Mouse (Mus musculus) testis, postnatal 10 days (tissue): Measurements from ENCODE around the gene Meltf.
A peak's percentile ranks its signal among the peaks of the same experiment; 100 is the strongest.
"Not testable (repeated sequence)": the region's sequence is repeated elsewhere in the genome, so short reads cannot be mapped to it uniquely, and the experiment has no call there.

ENCODE experiments used
- DNase-seq: peaks from one replicate; pipeline ENCODE4 v3.0.0; 2021; ENCODE audit warnings: low spot score

Gene Meltf

DNA sequence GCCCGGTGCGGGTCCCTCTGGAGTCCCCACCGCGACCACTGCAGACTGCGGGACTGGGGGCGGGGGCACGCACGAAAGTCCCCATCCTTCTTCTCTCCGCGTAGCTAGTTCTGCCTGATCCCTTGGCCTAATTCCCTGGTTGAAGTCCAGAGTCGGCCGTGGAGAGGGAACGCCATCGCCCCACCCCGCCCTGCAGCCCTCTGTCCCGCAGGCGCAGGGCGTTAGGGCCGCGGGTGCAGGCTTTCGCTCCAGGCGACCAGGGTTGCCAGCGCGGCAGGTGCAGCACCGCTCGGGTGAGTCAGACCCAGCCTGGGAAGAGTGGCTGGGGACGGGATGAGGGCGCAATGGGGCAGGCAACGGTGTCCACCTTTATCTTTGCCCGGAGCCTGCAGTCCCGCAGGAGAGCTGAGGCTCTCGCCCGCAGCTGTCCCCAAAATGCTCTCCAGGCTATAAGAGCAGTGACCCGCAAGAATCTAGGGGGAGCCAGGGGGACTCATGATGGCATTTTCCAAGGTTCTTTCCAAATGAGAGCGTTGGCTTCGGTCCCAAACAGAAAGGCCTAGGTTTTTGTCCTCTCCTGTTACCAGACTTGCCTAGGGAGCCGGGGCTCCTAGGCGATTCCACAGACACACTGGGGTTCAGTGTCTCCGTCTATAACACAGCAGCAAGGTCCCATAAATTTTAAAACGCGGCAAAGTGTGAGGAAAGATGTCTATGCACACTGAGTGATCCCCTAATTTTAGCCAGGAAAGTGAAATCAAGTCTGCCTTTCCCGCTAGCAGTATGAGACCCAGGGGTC is 55.3 kb downstream of the Meltf start, which contains the start of gene Pigz:
TSS of gene Pigz (plus strand) at position 101 of the 799 bp plus-strand sequence.
- peak; percentile 59 for DNase-seq

- no peak for DNase-seq
Measured at GRCm38 (mm10) chr16:31934550-31935010, 56.0 kb downstream of the Meltf start.

DNA sequence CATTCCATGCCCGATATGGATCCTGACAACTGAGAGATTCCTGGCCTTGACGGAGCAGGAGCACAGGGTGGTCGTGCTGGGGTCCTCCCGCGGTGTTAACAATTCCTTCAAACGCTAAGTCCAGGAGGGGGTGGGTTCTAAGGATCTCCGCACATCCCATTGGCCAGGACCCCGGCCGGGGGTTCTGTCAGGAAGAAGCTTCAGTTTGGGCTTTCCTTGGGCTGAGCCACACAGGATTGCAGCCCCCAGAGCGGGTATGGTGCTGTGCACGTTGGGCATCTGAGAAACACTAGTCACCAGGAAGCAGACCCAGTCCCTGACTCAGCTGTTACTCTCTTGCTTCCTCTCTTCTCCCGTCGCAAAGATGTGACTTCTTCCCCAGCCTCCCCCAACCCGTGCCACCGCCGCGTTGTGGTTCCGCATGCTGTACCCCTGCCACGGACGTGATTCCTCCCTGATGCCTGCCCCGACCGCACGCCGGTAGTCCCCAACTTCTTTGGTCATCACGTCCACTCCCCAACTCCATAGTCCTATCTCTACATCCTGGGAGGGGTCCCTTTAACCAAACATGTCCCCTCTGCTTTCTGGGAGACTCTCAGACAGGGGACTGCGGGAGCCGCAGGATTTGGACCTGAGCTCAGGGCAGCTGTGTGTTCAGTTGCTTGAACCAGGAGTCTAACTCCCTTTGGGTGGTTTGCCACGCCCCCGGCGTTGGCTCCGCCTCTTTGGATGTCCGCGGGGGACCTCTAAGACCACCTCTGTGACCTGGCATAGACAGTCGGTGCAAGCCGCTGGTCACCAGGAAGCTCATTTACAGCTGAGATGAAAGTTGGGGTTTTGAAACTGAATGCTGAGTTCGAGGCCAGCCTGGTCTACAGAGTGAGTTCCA is 56.7 kb downstream of the Meltf start:
- no peak for DNase-seq

DNA sequence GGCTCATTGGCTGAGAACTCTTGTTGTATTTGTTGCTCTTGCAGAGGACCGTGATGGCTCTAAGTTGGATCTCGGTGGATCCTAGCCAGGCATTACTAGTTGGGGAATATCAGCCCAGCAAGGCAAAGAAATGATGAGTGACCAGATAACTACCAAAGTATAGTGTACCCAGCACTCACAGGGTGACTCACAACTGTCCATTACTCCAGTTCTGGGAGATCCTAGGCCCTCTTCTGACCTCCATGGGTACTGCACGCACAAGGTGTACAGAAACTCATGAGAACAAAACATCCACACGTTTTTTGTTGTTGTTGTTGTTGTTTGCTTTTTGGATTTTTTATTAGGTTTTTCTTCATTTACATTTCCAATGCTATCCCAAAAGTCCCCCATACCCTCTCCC is 58.0 kb downstream of the Meltf start:
- DNase-seq = no peak

- DNase-seq = no peak
Measured at GRCm38 (mm10) chr16:31938856-31939255, 60.2 kb downstream of the Meltf start.

DNA sequence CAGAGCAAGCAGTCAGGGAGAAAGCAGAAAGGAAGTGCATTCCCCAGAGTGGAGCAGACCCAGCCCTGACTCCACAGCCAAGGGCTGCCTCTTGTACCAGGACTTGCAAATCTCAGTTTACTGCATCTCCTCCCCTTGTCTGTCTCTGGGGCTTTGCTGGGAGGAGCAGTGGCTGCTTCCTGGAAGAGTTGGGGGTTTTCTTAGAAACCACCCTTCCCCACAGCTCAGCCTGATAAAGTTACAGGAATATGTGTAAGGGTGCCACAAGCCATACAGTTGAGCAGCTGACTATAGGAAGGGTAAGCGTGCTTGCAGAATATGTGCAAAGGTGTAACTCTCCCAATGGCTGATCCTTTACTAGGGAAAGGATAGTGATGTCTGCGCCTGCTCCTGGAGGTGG is 62.0 kb downstream of the Meltf start:
- DNase-seq = no peak

DNA sequence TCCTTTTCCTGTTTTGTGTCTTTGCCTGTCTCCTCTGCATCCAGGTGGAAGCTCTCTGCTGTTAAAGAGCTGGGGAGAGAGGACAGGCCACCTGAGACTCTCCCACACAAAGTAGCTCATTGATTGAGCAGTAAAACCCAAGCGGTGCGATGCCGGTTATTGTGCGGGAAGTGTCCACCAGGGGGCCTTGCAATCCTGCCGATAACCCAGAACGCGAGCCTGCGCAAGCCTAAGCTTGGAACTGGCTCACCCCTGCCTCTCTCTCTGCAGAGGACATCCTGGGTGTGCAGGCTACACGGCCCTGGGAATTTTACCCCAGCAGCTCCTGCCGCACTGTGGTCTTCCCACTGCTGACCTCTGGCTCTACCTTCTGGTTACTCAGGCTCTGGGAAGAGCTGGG is 65.4 kb downstream of the Meltf start:
- peak; percentile 90 for DNase-seq

- DNase-seq = no peak
Measured at GRCm38 (mm10) chr16:31944698-31945255, 66.2 kb downstream of the Meltf start.

- DNase-seq = no peak
Measured at GRCm38 (mm10) chr16:31945372-31945771, 66.8 kb downstream of the Meltf start.

- DNase-seq = not testable (repeated sequence)
Measured at GRCm38 (mm10) chr16:31945986-31946385, 67.4 kb downstream of the Meltf start.

GRCm38 (mm10) chr16:31947333-31947732 is 68.7 kb downstream of the Meltf start:
- DNase-seq = no peak

GRCm38 (mm10) chr16:31947901-31948316 is 69.3 kb downstream of the Meltf start:
- no peak for DNase-seq

- DNase-seq = peak; percentile 98
Measured at GRCm38 (mm10) chr16:31948345-31948774, 69.8 kb downstream of the Meltf start, which contains the start of the genes 0610012G03Rik and Ncbp2. TSS of gene 0610012G03Rik (minus strand) at chr16:31948494. TSS of gene Ncbp2 (plus strand) at chr16:31948513.
